Mouse (Mus musculus) Muller cell, postnatal 12 days (primary cell): Measurements from ENCODE around the gene Lrrc29.

Experiments
- DNase-seq: peaks from one replicate; pipeline ENCODE4 v3.0.0-alpha.2; 2015; ENCODE audit errors: inconsistent ontology term

The Lrrc29 gene

GRCm38 (mm10) chr8:105265128-105265527 is 61.0 kb downstream of the Lrrc29 start:
- DNase-seq = peak; percentile 37

- peak; percentile 84 for DNase-seq
These were observed 61.8 kb downstream of the Lrrc29 start, which contains the start of the genes Tradd and Fbxl8 for GRCm38 (mm10) chr8:105264024-105264982. Tradd (minus strand) TSS chr8:105264609. Fbxl8 (plus strand) TSS chr8:105264648.

- no peak for DNase-seq
These were observed 62.7 kb downstream of the Lrrc29 start for GRCm38 (mm10) chr8:105263244-105263912.
